Mouse (Mus musculus): ENCODE measurements around the gene Adrb1. TPM values are rescaled to one million over a fixed set of nuclear protein-coding genes. Genes with fewer than 3 reads are reported as not detected.

The Adrb1 gene
- total and polyA plus RNA-seq, 2 experiments from 2014 or later = 2.0 to 7.6 TPM

GRCm38 (mm10) chr19:56772158-56772557 is 50.2 kb downstream of the Adrb1 start:
- no peak for TF ChIP-seq CTCF (IDR thresholded peaks at IDR 0.05)
- WGBS = 72% methylated on average over 7 of the region's 7 CpGs
- Histone ChIP-seq H3K36me3 (ENCODE audit: insufficient read depth, low read length) (no peaks in the 10 kb centered on the region), H3K4me1 (ENCODE audit: insufficient read depth, low read length) (no peaks in the 10 kb centered on the region), H3K27ac (ENCODE audit: low read depth, low read length) (no peak overlapping the region), H3K9ac (replicated peaks; ENCODE audit: low read length, poor library complexity, severe bottlenecking) (no peak overlapping the region), H3K9me3 (ENCODE audit: low read length) (no peaks in the 10 kb centered on the region), H3K4me2 (ENCODE audit: low read depth, low read length, poor library complexity, severe bottlenecking) (no peak overlapping the region), H3K27me3 (ENCODE audit: insufficient read depth, low read length) (no peaks in the 10 kb centered on the region), H3K4me3 (ENCODE audit: low read depth, low read length) (no peak overlapping the region)
- ATAC-seq (ENCODE audit: low FRiP score) = no peak
- no peak for DNase-seq (ENCODE audit: low spot score)

GRCm38 (mm10) chr19:56773393-56773971 is 51.5 kb downstream of the Adrb1 start:
- H3K4me2 ChIP-seq (ENCODE audit: low read depth, low read length, poor library complexity, severe bottlenecking) = no peak overlapping the region
- H3K9ac ChIP-seq (replicated peaks; ENCODE audit: low read length, poor library complexity, severe bottlenecking) = no peak overlapping the region
- no peak overlapping the region for H3K27ac ChIP-seq (ENCODE audit: low read depth, low read length)
- H3K9me3 ChIP-seq (ENCODE audit: low read length) = no peaks in the 10 kb centered on the region
- H3K4me3 ChIP-seq (ENCODE audit: low read depth, low read length) = no peak overlapping the region
- H3K4me1 ChIP-seq (ENCODE audit: insufficient read depth, low read length) = no peaks in the 10 kb centered on the region
- TF ChIP-seq CTCF (IDR thresholded peaks at IDR 0.05) = no peak
- H3K36me3 ChIP-seq (ENCODE audit: insufficient read depth, low read length) = no peaks in the 10 kb centered on the region
- DNase-seq (ENCODE audit: low spot score) (no peak), ATAC-seq (ENCODE audit: low FRiP score) (no peak)
- WGBS = 27% methylated on average over 10 of the region's 10 CpGs
- H3K27me3 ChIP-seq (ENCODE audit: insufficient read depth, low read length) = 0 out of 2 replicates have a peak, but pooled peaks cover 4% of the 10 kb centered on the region

- Histone ChIP-seq H3K4me3 (ENCODE audit: low read depth, low read length) (no peak overlapping the region), H3K9ac (replicated peaks; ENCODE audit: low read length, poor library complexity, severe bottlenecking) (no peak overlapping the region), H3K27me3 (ENCODE audit: insufficient read depth, low read length) (0 out of 2 replicates have a peak, but pooled peaks cover 4% of the 10 kb centered on the region), H3K27ac (ENCODE audit: low read depth, low read length) (no peak overlapping the region), H3K4me1 (ENCODE audit: insufficient read depth, low read length) (no peaks in the 10 kb centered on the region), H3K4me2 (ENCODE audit: low read depth, low read length, poor library complexity, severe bottlenecking) (no peak overlapping the region), H3K36me3 (ENCODE audit: insufficient read depth, low read length) (no peaks in the 10 kb centered on the region), H3K9me3 (ENCODE audit: low read length) (no peaks in the 10 kb centered on the region)
- DNase-seq (ENCODE audit: low spot score) (no peak), ATAC-seq (ENCODE audit: low FRiP score) (no peak)
- TF ChIP-seq CTCF (IDR thresholded peaks at IDR 0.05) = no peak
- WGBS = 71% methylated on average over 9 of the region's 9 CpGs
Measured at GRCm38 (mm10) chr19:56774408-56774962, 52.5 kb downstream of the Adrb1 start.

GRCm38 (mm10) chr19:56774971-56775892 is 53.2 kb downstream of the Adrb1 start:
- no peak for ATAC-seq (ENCODE audit: low FRiP score)
- Histone ChIP-seq H3K4me1 (ENCODE audit: insufficient read depth, low read length) (no peaks in the 10 kb centered on the region), H3K9me3 (ENCODE audit: low read length) (no peaks in the 10 kb centered on the region), H3K27ac (ENCODE audit: low read depth, low read length) (no peak overlapping the region), H3K27me3 (ENCODE audit: insufficient read depth, low read length) (0 out of 2 replicates have a peak, but pooled peaks cover 4% of the 10 kb centered on the region), H3K4me3 (ENCODE audit: low read depth, low read length) (peak overlapping the region; percentile 10; the same call in 1 of the 2 replicates), H3K36me3 (ENCODE audit: insufficient read depth, low read length) (no peaks in the 10 kb centered on the region), H3K9ac (replicated peaks; ENCODE audit: low read length, poor library complexity, severe bottlenecking) (no peak overlapping the region), H3K4me2 (ENCODE audit: low read depth, low read length, poor library complexity, severe bottlenecking) (peak overlapping the region; percentile 49)
- no peak for TF ChIP-seq CTCF (IDR thresholded peaks at IDR 0.05)
- 41% methylated on average over 24 of the region's 24 CpGs for WGBS
- no peak for DNase-seq (ENCODE audit: low spot score)

- no peaks in the 10 kb centered on the region for H3K36me3 ChIP-seq (ENCODE audit: insufficient read depth, low read length)
- H3K4me1 ChIP-seq (ENCODE audit: insufficient read depth, low read length) = no peaks in the 10 kb centered on the region
- ATAC-seq (ENCODE audit: low FRiP score) (no peak), DNase-seq (ENCODE audit: low spot score) (no peak)
- no peak for TF ChIP-seq CTCF (IDR thresholded peaks at IDR 0.05)
- 12% methylated on average over 18 of the region's 18 CpGs for WGBS
- H3K9ac ChIP-seq (replicated peaks; ENCODE audit: low read length, poor library complexity, severe bottlenecking) = no peak overlapping the region
- H3K4me2 ChIP-seq (ENCODE audit: low read depth, low read length, poor library complexity, severe bottlenecking) = peak overlapping the region; percentile 49
- H3K9me3 ChIP-seq (ENCODE audit: low read length) = no peaks in the 10 kb centered on the region
- 0 out of 2 replicates have a peak, but pooled peaks cover 4% of the 10 kb centered on the region for H3K27me3 ChIP-seq (ENCODE audit: insufficient read depth, low read length)
- peak overlapping the region; percentile 10; the same call in 1 of the 2 replicates for H3K4me3 ChIP-seq (ENCODE audit: low read depth, low read length)
- H3K27ac ChIP-seq (ENCODE audit: low read depth, low read length) = no peak overlapping the region
Measured at GRCm38 (mm10) chr19:56775893-56776718, 54.1 kb downstream of the Adrb1 start.

All from midbrain, postnatal 0 days (tissue).